Mouse (Mus musculus) liver, postnatal 0 days (tissue): Measurements from ENCODE around the gene Wnt3. TPM values are rescaled to one million over a fixed set of nuclear protein-coding genes. Genes with fewer than 3 reads are reported as not detected.

Experiments used
- ATAC-seq: fragments of 200-750 bp; cut with Nextera tagmentation; 2 replicates; pipeline ENCODE4 v1.8.0; 2017; ENCODE audit warnings: mild to moderate bottlenecking, moderate library complexity
- DNase-seq: peaks from one replicate; pipeline ENCODE4 v3.0.0-alpha.2; 2016
- H3K27ac ChIP-seq: fragments of 300-500 bp; sonication (generic); 2 replicates; pipeline ENCODE4 v1.5.1; 2014; ENCODE audit warnings: antibody characterized with exemption, moderate library complexity, mild to moderate bottlenecking, low read depth
- H3K27me3 ChIP-seq: fragments of 300-500 bp; sonication (generic); 2 replicates; pipeline ENCODE4 v1.6.1; 2014; ENCODE audit warnings: low read length, control low read depth, mixed read lengths; ENCODE audit not compliant: insufficient read depth
- H3K36me3 ChIP-seq: fragments of 300-500 bp; sonication (generic); replicated peaks from 2 replicates; pipeline ENCODE4 v1.6.1; 2014; ENCODE audit warnings: mild to moderate bottlenecking, control low read depth, low read length, moderate library complexity, mixed read lengths; ENCODE audit not compliant: insufficient read depth
- H3K4me1 ChIP-seq: fragments of 300-500 bp; sonication (generic); 2 replicates; pipeline ENCODE4 v1.6.1; 2014; ENCODE audit warnings: antibody characterized with exemption, mild to moderate bottlenecking, control low read depth; ENCODE audit not compliant: insufficient read depth
- H3K4me2 ChIP-seq: fragments of 300-500 bp; sonication (generic); 2 replicates; pipeline ENCODE4 v1.6.1; 2014; ENCODE audit warnings: low read depth, mild to moderate bottlenecking, low read length, moderate library complexity, mixed read lengths
- H3K4me3 ChIP-seq: fragments of 300-500 bp; sonication (generic); 2 replicates; pipeline ENCODE4 v1.5.1; 2014; ENCODE audit warnings: low read depth, low read length
- H3K9ac ChIP-seq: fragments of 300-500 bp; sonication (generic); replicated peaks from 2 replicates; pipeline ENCODE4 v1.6.1; 2014; ENCODE audit warnings: mild to moderate bottlenecking, moderate library complexity
- H3K9me3 ChIP-seq: fragments of 300-500 bp; sonication (generic); 2 replicates; pipeline ENCODE4 v1.6.1; 2016; ENCODE audit warnings: mild to moderate bottlenecking, control low read depth, low read length, mixed read lengths
- CTCF ChIP-seq: sonication (generic); IDR thresholded peaks from 2 replicates; pipeline ENCODE4 v1.5.1; 2016; ENCODE audit warnings: antibody characterized with exemption, low read depth
- EP300 ChIP-seq: IDR thresholded peaks from 2 replicates; pipeline ENCODE4 v1.6.1; 2016; ENCODE audit warnings: antibody characterized with exemption, low read depth, mild to moderate bottlenecking
- WGBS: fragments of 180-500 bp; shearing (Covaris S2); extraction: QIAGEN DNeasy Blood & Tissue Kit; methylation state at CpG from one replicate; pipeline ENCODE4 v1.1.7; 2014; ENCODE audit not compliant: insufficient replicate concordance; 5-methylcytosine and 5-hydroxymethylcytosine counted together
- polyA plus RNA-seq: library from polyadenylated mRNA; unstranded; fragments of >200 nt; fragmentation: Nextera tagmentation; extraction: Ambion mirVana; gene quantifications from 2 replicates; pipeline ENCODE4 v1.2.1, GENCODE M21; 2015

Wnt3 gene
- polyA plus RNA-seq, 1 experiment from 2014 or later, result not detected

- H3K4me3 ChIP-seq, result no peak overlapping the region
- H3K9me3 ChIP-seq, result no peaks in the 10 kb centered on the region
- DNase-seq (no peak), ATAC-seq (no peak)
- H3K27me3 ChIP-seq, result no peaks in the 10 kb centered on the region
- H3K9ac ChIP-seq, result no peak overlapping the region
- H3K4me1 ChIP-seq, result no peaks in the 10 kb centered on the region
- no peak overlapping the region for H3K27ac ChIP-seq
- 79% methylated on average over 4 of the region's 4 CpGs for WGBS
- peaks cover 4% of the 10 kb centered on the region; the same call in 1 of the 2 replicates for H3K36me3 ChIP-seq
- TF ChIP-seq CTCF (no peak), EP300 (no peak)
- H3K4me2 ChIP-seq, result no peak overlapping the region
Measured at GRCm38 (mm10) chr11:103829956-103830355, 56.0 kb downstream of the Wnt3 start.

- 87% methylated on average over 9 of the region's 9 CpGs for WGBS
- no peaks in the 10 kb centered on the region for H3K4me1 ChIP-seq
- H3K9me3 ChIP-seq, result no peaks in the 10 kb centered on the region
- no peaks in the 10 kb centered on the region for H3K27me3 ChIP-seq
- TF ChIP-seq EP300, result no peak
- no peak overlapping the region for H3K4me3 ChIP-seq
- peaks cover 4% of the 10 kb centered on the region; the same call in 1 of the 2 replicates for H3K36me3 ChIP-seq
- no peak overlapping the region for H3K27ac ChIP-seq
- no peak for ATAC-seq
- no peak overlapping the region for H3K4me2 ChIP-seq
- no peak for DNase-seq
- H3K9ac ChIP-seq, result no peak overlapping the region
Measured at GRCm38 (mm10) chr11:103830476-103830875, 56.5 kb downstream of the Wnt3 start.

GRCm38 (mm10) chr11:103831766-103832165 lies 57.8 kb downstream of the Wnt3 start:
- H3K27me3 ChIP-seq, result no peaks in the 10 kb centered on the region
- 0 out of 2 replicates have a peak, but pooled peaks cover 7% of the 10 kb centered on the region for H3K36me3 ChIP-seq
- H3K9me3 ChIP-seq, result no peaks in the 10 kb centered on the region
- no peaks in the 10 kb centered on the region for H3K4me1 ChIP-seq
- ATAC-seq (no peak), DNase-seq (no peak)
- no peak overlapping the region for H3K4me3 ChIP-seq
- TF ChIP-seq CTCF (no peak), EP300 (no peak)
- no peak overlapping the region for H3K9ac ChIP-seq
- WGBS, result 83% methylated on average over 3 of the region's 3 CpGs
- H3K27ac ChIP-seq, result no peak overlapping the region
- no peak overlapping the region for H3K4me2 ChIP-seq

- H3K9ac ChIP-seq, result no peak overlapping the region
- 87% methylated on average over 4 of the region's 4 CpGs for WGBS
- TF ChIP-seq CTCF (no peak), EP300 (no peak)
Measured at GRCm38 (mm10) chr11:103832331-103832730, 58.4 kb downstream of the Wnt3 start.

GRCm38 (mm10) chr11:103838955-103839354 lies 65.0 kb downstream of the Wnt3 start:
- no peak for ATAC-seq
- H3K36me3 ChIP-seq, result peaks cover 3% of the 10 kb centered on the region; the same call in 1 of the 2 replicates
- no peaks in the 10 kb centered on the region for H3K4me1 ChIP-seq
- no peaks in the 10 kb centered on the region for H3K9me3 ChIP-seq
- no peak overlapping the region for H3K9ac ChIP-seq
- DNase-seq, result no peak
- H3K4me2 ChIP-seq, result no peak overlapping the region
- no peak overlapping the region for H3K27ac ChIP-seq
- H3K27me3 ChIP-seq, result no peaks in the 10 kb centered on the region
- TF ChIP-seq CTCF (no peak), EP300 (no peak)
- 68% methylated on average over 2 of the region's 2 CpGs for WGBS
- H3K4me3 ChIP-seq, result no peak overlapping the region

More at GRCm38 (mm10) chr11:103832331-103832730, 58.4 kb downstream of the Wnt3 start:
- H3K4me3 ChIP-seq, result no peak overlapping the region
- no peaks in the 10 kb centered on the region for H3K27me3 ChIP-seq
- H3K9me3 ChIP-seq, result no peaks in the 10 kb centered on the region
- no peak overlapping the region for H3K4me2 ChIP-seq
- no peak for ATAC-seq
- no peak for DNase-seq
- 0 out of 2 replicates have a peak, but pooled peaks cover 3% of the 10 kb centered on the region for H3K36me3 ChIP-seq
- H3K4me1 ChIP-seq, result no peaks in the 10 kb centered on the region
- no peak overlapping the region for H3K27ac ChIP-seq

GRCm38 (mm10) chr11:103840834-103841233 lies 66.9 kb downstream of the Wnt3 start:
- Histone ChIP-seq H3K27me3 (no peaks in the 10 kb centered on the region), H3K9me3 (no peaks in the 10 kb centered on the region), H3K36me3 (peaks cover 6% of the 10 kb centered on the region; the same call in 1 of the 2 replicates), H3K4me1 (no peaks in the 10 kb centered on the region), H3K27ac (no peak overlapping the region), H3K4me3 (no peak overlapping the region), H3K9ac (no peak overlapping the region), H3K4me2 (no peak overlapping the region)
- 75% methylated on average over 11 of the region's 11 CpGs for WGBS
- DNase-seq (no peak), ATAC-seq (no peak)
- TF ChIP-seq CTCF (no peak), EP300 (no peak)

DNA sequence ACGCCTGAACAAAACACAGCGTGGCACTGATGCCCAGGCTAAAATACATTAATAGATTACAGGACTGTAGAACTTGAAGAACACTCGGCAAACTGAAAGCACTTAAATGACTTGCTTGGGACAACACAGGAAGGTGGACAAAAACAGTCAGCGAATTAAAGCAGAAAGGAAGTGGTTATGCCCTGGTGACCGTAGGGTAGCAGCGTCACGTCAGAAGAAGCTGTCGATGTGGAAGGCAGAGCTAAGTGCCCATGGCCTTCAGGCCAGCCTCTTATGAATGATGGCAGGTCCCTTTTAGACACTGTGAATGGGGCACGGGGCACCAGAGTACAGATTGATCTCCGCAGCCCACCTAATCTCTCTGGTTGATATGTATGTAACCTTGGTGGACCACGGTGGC lies 74.3 kb downstream of the Wnt3 start:
- H3K4me2 ChIP-seq, result no peak overlapping the region
- DNase-seq (no peak), ATAC-seq (no peak)
- H3K4me3 ChIP-seq, result no peak overlapping the region
- no peak overlapping the region for H3K9ac ChIP-seq
- H3K9me3 ChIP-seq, result no peaks in the 10 kb centered on the region
- H3K27me3 ChIP-seq, result no peaks in the 10 kb centered on the region
- no peaks in the 10 kb centered on the region for H3K4me1 ChIP-seq
- 0 out of 2 replicates have a peak, but pooled peaks cover 6% of the 10 kb centered on the region for H3K36me3 ChIP-seq
- TF ChIP-seq CTCF (no peak), EP300 (no peak)
- no peak overlapping the region for H3K27ac ChIP-seq
- 71% methylated on average over 11 of the region's 11 CpGs for WGBS
